Mouse (Mus musculus) kidney, postnatal 0 days (tissue): Measurements from ENCODE around the gene S100a3. TPM values are rescaled to one million over a fixed set of nuclear protein-coding genes. Genes with fewer than 3 reads are reported as not detected.

ENCODE experiments used
- ATAC-seq: fragments of 200-750 bp; cut with Nextera tagmentation; replicated peaks from 2 replicates; pipeline ENCODE4 v1.8.0; 2017; ENCODE audit warnings: low read depth, moderate number of reproducible peaks, moderate TSS enrichment, moderate library complexity; ENCODE audit not compliant: low FRiP score
- DNase-seq: peaks from one replicate; pipeline ENCODE4 v3.0.0-alpha.2; 2016; ENCODE audit warnings: low spot score
- H3K27ac ChIP-seq: fragments of 300-500 bp; sonication (generic); 2 replicates; pipeline ENCODE4 v1.5.1; 2014; ENCODE audit warnings: mild to moderate bottlenecking
- H3K27me3 ChIP-seq: fragments of 300-500 bp; sonication (generic); 2 replicates; pipeline ENCODE4 v1.6.1; 2014; ENCODE audit warnings: low read length, mixed read lengths; ENCODE audit not compliant: insufficient read depth
- H3K36me3 ChIP-seq: fragments of 300-500 bp; sonication (generic); 2 replicates; pipeline ENCODE4 v1.6.1; 2014; ENCODE audit warnings: low read length, mixed read lengths; ENCODE audit not compliant: insufficient read depth
- H3K4me1 ChIP-seq: fragments of 300-500 bp; sonication (generic); replicated peaks from 2 replicates; pipeline ENCODE4 v1.6.1; 2014; ENCODE audit warnings: antibody characterized with exemption, low read length, mixed read lengths; ENCODE audit not compliant: insufficient read depth
- H3K4me2 ChIP-seq: fragments of 300-500 bp; sonication (generic); 2 replicates; pipeline ENCODE4 v1.6.1; 2014; ENCODE audit warnings: mild to moderate bottlenecking, low read length, moderate library complexity, mixed read lengths
- H3K4me3 ChIP-seq: fragments of 300-500 bp; sonication (generic); replicated peaks from 2 replicates; pipeline ENCODE4 v1.5.1; 2014; ENCODE audit warnings: low read depth, low read length
- H3K9ac ChIP-seq: fragments of 300-500 bp; sonication (generic); 2 replicates; pipeline ENCODE4 v1.6.1; 2014; ENCODE audit warnings: low read depth, low read length
- H3K9me3 ChIP-seq: fragments of 300-500 bp; sonication (generic); replicated peaks from 2 replicates; pipeline ENCODE4 v1.6.1; 2016; ENCODE audit warnings: low read length, inconsistent platforms, mixed read lengths
- CTCF ChIP-seq: IDR thresholded peaks from 2 replicates; pipeline ENCODE4 v1.5.1; 2016; ENCODE audit warnings: antibody characterized with exemption, low read depth, mild to moderate bottlenecking, moderate library complexity
- WGBS: fragments of 180-500 bp; shearing (Covaris S2); extraction: QIAGEN DNeasy Blood & Tissue Kit; methylation state at CpG from one replicate; pipeline ENCODE4 v1.1.7; 2014; 5-methylcytosine and 5-hydroxymethylcytosine counted together
- polyA plus RNA-seq: library from polyadenylated mRNA; unstranded; fragments of >200 nt; fragmentation: Nextera tagmentation; extraction: Ambion mirVana; gene quantifications from 2 replicates; pipeline ENCODE4 v1.2.1, GENCODE M21; 2015

The S100a3 gene
- polyA plus RNA-seq, 1 experiment from 2014 or later: 0.16 TPM

DNA sequence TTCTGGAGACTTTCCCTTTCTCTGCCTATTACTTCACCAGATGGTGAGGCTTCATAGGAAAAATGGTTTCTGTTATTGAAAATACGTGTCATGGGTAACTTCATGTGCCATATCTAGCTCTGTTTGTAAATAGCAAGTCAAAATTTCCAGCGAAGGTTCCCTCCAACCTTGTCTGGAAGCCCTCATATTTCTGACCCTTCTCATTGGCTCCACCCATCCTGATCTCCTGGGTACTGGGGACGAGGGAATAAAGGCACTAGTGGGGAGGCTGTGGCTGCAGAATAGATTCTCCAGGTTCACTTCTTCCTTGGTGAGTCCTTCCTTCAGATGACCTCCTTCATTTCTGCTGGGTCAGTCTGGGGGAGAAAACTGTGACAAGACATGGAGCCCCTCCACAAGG is 47.8 kb downstream of the S100a3 start, which contains the start of gene S100a5:
TSS of gene S100a5 (plus strand) at position 301 of the 400 bp plus-strand sequence.
- Histone ChIP-seq H3K36me3 (no peaks in the 10 kb centered on the region), H3K4me3 (no peak within 1 kb of the TSS), H3K4me2 (no peak within 1 kb of the TSS), H3K27ac (no peak within 1 kb of the TSS), H3K9me3 (no peaks in the 10 kb centered on the region), H3K27me3 (no peaks in the 10 kb centered on the region), H3K9ac (no peak within 1 kb of the TSS), H3K4me1 (peaks cover 11% of the 10 kb centered on the region; the same call in 1 of the 2 replicates)
- DNase-seq (no peak), ATAC-seq (no peak)
- 67% methylated on average over 3 of the region's 3 CpGs for WGBS
- no peak for TF ChIP-seq CTCF

GRCm38 (mm10) chr3:90609102-90609501 is 48.7 kb downstream of the S100a3 start:
- H3K4me1 ChIP-seq: peaks cover 11% of the 10 kb centered on the region; the same call in 1 of the 2 replicates
- H3K9me3 ChIP-seq: no peaks in the 10 kb centered on the region
- no peak overlapping the region for H3K27ac ChIP-seq
- no peak overlapping the region for H3K4me2 ChIP-seq
- DNase-seq (no peak), ATAC-seq (no peak)
- TF ChIP-seq CTCF: no peak
- no peak overlapping the region for H3K9ac ChIP-seq
- H3K27me3 ChIP-seq: no peaks in the 10 kb centered on the region
- H3K4me3 ChIP-seq: no peak overlapping the region
- no peaks in the 10 kb centered on the region for H3K36me3 ChIP-seq

DNA sequence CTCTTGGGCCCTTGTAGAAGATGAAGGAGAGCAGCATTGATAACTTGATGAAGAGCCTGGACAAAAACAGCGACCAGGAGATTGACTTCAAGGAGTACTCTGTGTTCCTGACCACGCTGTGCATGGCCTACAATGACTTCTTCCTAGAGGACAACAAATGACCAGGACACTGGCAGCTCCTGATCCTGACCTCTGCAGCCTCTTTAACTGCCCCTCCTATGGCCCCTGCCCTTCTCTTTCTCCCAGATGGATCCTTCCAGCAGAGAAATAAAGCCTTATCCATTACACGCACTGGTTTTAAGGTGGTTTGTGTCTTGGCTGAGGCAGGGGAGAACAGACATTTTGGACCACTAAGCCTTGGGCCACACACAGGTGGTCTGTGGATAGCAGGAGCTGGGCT is 51.1 kb downstream of the S100a3 start:
- 87% methylated on average over 3 of the region's 3 CpGs for WGBS

DNA sequence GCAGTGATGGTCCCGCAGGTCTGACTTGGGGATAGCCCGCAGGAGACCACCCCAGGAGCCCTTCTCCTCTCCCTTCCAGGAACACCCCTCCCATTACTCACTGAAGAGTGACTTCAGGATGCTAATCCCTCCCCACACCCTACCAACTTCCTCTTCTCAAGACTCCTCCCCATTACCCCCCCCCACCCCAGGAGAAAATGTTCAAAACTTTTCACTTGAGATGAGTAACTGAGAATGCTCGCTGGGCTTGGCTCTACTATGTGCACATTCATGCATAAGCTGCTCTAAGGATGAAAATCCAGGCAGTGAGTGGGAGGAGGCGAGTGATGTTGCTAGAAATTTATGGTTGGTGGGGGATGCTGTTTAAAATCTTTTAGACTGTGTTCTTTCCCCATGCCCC is 51.7 kb downstream of the S100a3 start:
- H3K27me3 ChIP-seq: no peaks in the 10 kb centered on the region
- no peak for ATAC-seq
- no peak for TF ChIP-seq CTCF
- H3K4me3 ChIP-seq: no peak overlapping the region
- H3K36me3 ChIP-seq: no peaks in the 10 kb centered on the region
- H3K4me1 ChIP-seq: peaks cover 8% of the 10 kb centered on the region
- no peak overlapping the region for H3K27ac ChIP-seq
- H3K9me3 ChIP-seq: no peaks in the 10 kb centered on the region
- no peak overlapping the region for H3K9ac ChIP-seq
- 46% methylated on average over 4 of the region's 4 CpGs for WGBS
- no peak overlapping the region for H3K4me2 ChIP-seq
- peak; percentile 35 for DNase-seq

More for the DNA sequence above, 51.1 kb downstream of the S100a3 start:
- no peak overlapping the region for H3K9ac ChIP-seq
- no peak for DNase-seq
- no peak overlapping the region for H3K4me2 ChIP-seq
- H3K4me1 ChIP-seq: peaks cover 8% of the 10 kb centered on the region
- H3K4me3 ChIP-seq: no peak overlapping the region
- no peak overlapping the region for H3K27ac ChIP-seq
- H3K27me3 ChIP-seq: no peaks in the 10 kb centered on the region
- H3K9me3 ChIP-seq: no peaks in the 10 kb centered on the region
- ATAC-seq: no peak
- TF ChIP-seq CTCF: no peak
- no peaks in the 10 kb centered on the region for H3K36me3 ChIP-seq

GRCm38 (mm10) chr3:90612728-90613291 is 52.4 kb downstream of the S100a3 start, which contains the start of gene S100a6:
Gene S100a6 (plus strand): TSS chr3:90612882.
- Histone ChIP-seq H3K9me3 (no peaks in the 10 kb centered on the region), H3K36me3 (no peaks in the 10 kb centered on the region), H3K4me3 (peak within 1 kb of the TSS; percentile 40), H3K4me1 (peaks cover 8% of the 10 kb centered on the region), H3K4me2 (peak within 1 kb of the TSS; percentile 72), H3K9ac (peak within 1 kb of the TSS; percentile 60), H3K27ac (peak within 1 kb of the TSS; percentile 48; the same call in 1 of the 2 replicates), H3K27me3 (no peaks in the 10 kb centered on the region)
- peak; percentile 86 for DNase-seq
- under 1% methylated on average over 23 of the region's 23 CpGs for WGBS
- TF ChIP-seq CTCF: peak; percentile 75
- peak; percentile 81 for ATAC-seq

- H3K27me3 ChIP-seq: no peaks in the 10 kb centered on the region
- no peak for TF ChIP-seq CTCF
- peak overlapping the region; percentile 72 for H3K4me2 ChIP-seq
- H3K36me3 ChIP-seq: no peaks in the 10 kb centered on the region
- no peak for ATAC-seq
- peak overlapping the region; percentile 60 for H3K9ac ChIP-seq
- peak overlapping the region; percentile 48; the same call in 1 of the 2 replicates for H3K27ac ChIP-seq
- no peaks in the 10 kb centered on the region for H3K9me3 ChIP-seq
- 49% methylated on average over 7 of the region's 7 CpGs for WGBS
- H3K4me1 ChIP-seq: peaks cover 8% of the 10 kb centered on the region
- no peak for DNase-seq
- H3K4me3 ChIP-seq: peak overlapping the region; percentile 40
Measured at GRCm38 (mm10) chr3:90613461-90614147, 53.2 kb downstream of the S100a3 start.
